Mouse (Mus musculus) stomach, postnatal 0 days (tissue): ENCODE results near the gene Camkmt.

Experiments
- CTCF ChIP-seq: IDR thresholded peaks from 2 replicates; pipeline ENCODE4 v1.5.1; 2016; ENCODE audit warnings: antibody characterized with exemption, low read depth, mild to moderate bottlenecking, moderate library complexity
- EP300 ChIP-seq: optimal IDR thresholded peaks from 2 replicates; pipeline ENCODE3; 2016; ENCODE audit warnings: antibody characterized with exemption

- TF ChIP-seq CTCF: no peak
- no peak for TF ChIP-seq EP300
Observed at GRCm38 (mm10) chr17:85487531-85487930, 397.2 kb downstream of the Camkmt start.
